8 mouse cellular contexts compared by ENCODE assay signal in the genomic region with DNA sequence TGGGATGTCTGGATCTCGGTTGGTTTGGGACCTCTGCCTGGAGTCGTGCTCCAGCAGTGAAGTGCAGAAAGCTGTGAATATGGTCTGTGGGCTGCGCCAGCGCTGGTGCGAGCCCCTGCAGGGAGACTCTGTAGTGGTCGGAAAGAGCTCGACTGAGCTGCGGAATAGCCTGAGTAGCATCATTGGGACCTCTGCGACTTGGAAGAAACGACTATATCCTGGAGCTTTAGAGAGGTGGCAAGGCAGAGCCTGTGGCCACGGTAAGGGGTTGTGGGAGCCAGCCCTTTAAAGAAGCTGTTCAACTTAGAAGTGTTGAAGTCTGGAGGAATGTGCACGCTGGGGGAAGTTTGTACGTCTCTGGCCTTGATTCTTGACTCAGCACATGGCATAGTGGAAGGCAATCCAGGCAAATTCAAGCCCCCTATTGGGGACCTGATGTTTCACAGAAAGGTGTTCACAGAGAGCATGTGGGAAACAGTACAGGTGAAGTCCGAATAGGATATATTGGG. TPM values are rescaled to one million over a fixed set of nuclear protein-coding genes. Genes with fewer than 3 reads are reported as not detected.
A peak's percentile ranks its signal among the peaks of the same experiment; 100 is the strongest.
DNase-seq lines count a peak whose midpoint lies in the region; ATAC-seq and TF ChIP-seq lines count a peak whose summit lies in the region.

No protein-coding gene starts in this region.

- no peaks in the 10 kb centered on the region for H3K9me3 ChIP-seq in heart, postnatal 0 days (replicated peaks; ENCODE audit: control insufficient read depth, low read length)
- no peaks in the 10 kb centered on the region for H3K9me3 ChIP-seq in hindbrain, embryonic 10.5 days
- H3K9me3 ChIP-seq in midbrain, embryonic 12.5 days: no peaks in the 10 kb centered on the region

- ATAC-seq in heart, postnatal 0 days (ENCODE audit: insufficient read depth, low read depth): no peak
- ATAC-seq in midbrain, embryonic 12.5 days (ENCODE audit: low FRiP score, low read depth): peak; percentile 10; the same call in 1 of the 2 replicates

- 4% methylated on average over 14 of the region's 14 CpGs for WGBS in heart, postnatal 0 days
- 3% methylated on average over 14 of the region's 14 CpGs for WGBS in hindbrain, embryonic 10.5 days
- WGBS in midbrain, embryonic 12.5 days: 3% methylated on average over 14 of the region's 14 CpGs

- H3K27ac ChIP-seq in heart, postnatal 0 days (ENCODE audit: low read depth): peak overlapping the region; percentile 93
- peak overlapping the region; percentile 95 for H3K27ac ChIP-seq in hindbrain, embryonic 10.5 days
- peak overlapping the region; percentile 93 for H3K27ac ChIP-seq in midbrain, embryonic 12.5 days (replicated peaks)

- DNase-seq in heart, postnatal 0 days (ENCODE audit: low spot score): peak; percentile 26
- DNase-seq in heart, postnatal 36 days: no peak
- peak; percentile 54 for DNase-seq in NIH3T3 (ENCODE audit: low read depth)
- DNase-seq in hindbrain, embryonic 10.5 days (ENCODE audit: low spot score): no peak
- no peak for DNase-seq in left cerebral cortex, adult 8-10 months (ENCODE audit: low spot score in 2 of 2)
- DNase-seq in frontal cortex, postnatal 25 days (ENCODE audit: low spot score in 2 of 2): no peak
- DNase-seq in left cerebral cortex, postnatal 10 days (ENCODE audit: extremely low spot score in 1 of 2, low spot score in 2 of 2): no peak

- TF ChIP-seq EP300 in heart, postnatal 0 days (IDR thresholded peaks at IDR 0.05; ENCODE audit: low read depth): no peak

- intact Hi-C loops in heart, postnatal 36 days (cut with DNase I): loop anchor here (2.0 kb wide), 2 partner anchors 21 to 33 kb away; partner anchors contain the start of genes Nacc1 and Trmt1
- intact Hi-C loops in left cerebral cortex, postnatal 10 days (cut with DNase I): no loop called here

- no peaks in the 10 kb centered on the region for H3K27me3 ChIP-seq in heart, postnatal 0 days (ENCODE audit: control insufficient read depth, insufficient read depth, low read length)
- H3K27me3 ChIP-seq in hindbrain, embryonic 10.5 days (ENCODE audit: insufficient read depth, poor library complexity, severe bottlenecking): no peaks in the 10 kb centered on the region
- no peaks in the 10 kb centered on the region for H3K27me3 ChIP-seq in midbrain, embryonic 12.5 days

- H3K9ac ChIP-seq in heart, postnatal 0 days (replicated peaks; ENCODE audit: low read depth, low read length): peak overlapping the region; percentile 63
- peak overlapping the region; percentile 70 for H3K9ac ChIP-seq in midbrain, embryonic 12.5 days (replicated peaks)

- H3K36me3 ChIP-seq in heart, postnatal 0 days (replicated peaks; ENCODE audit: control insufficient read depth, insufficient read depth, low read length): peaks cover 3% of the 10 kb centered on the region; the same call in 1 of the 2 replicates
- H3K36me3 ChIP-seq in hindbrain, embryonic 10.5 days: peaks cover 30% of the 10 kb centered on the region
- peaks cover 16% of the 10 kb centered on the region; the same call in 1 of the 2 replicates for H3K36me3 ChIP-seq in midbrain, embryonic 12.5 days

- H3K4me2 ChIP-seq in heart, postnatal 0 days (ENCODE audit: low read depth, low read length): peak overlapping the region; percentile 86
- peak overlapping the region; percentile 96 for H3K4me2 ChIP-seq in midbrain, embryonic 12.5 days (replicated peaks)

- TF ChIP-seq CTCF in heart, postnatal 0 days (IDR thresholded peaks at IDR 0.05; ENCODE audit: low read depth): no peak

- peak overlapping the region; percentile 76 for H3K4me3 ChIP-seq in heart, postnatal 0 days (ENCODE audit: low read depth, low read length)
- peak overlapping the region; percentile 97 for H3K4me3 ChIP-seq in hindbrain, embryonic 10.5 days
- peak overlapping the region; percentile 71 for H3K4me3 ChIP-seq in midbrain, embryonic 12.5 days

- peaks cover 10% of the 10 kb centered on the region for H3K4me1 ChIP-seq in heart, postnatal 0 days (ENCODE audit: control insufficient read depth, insufficient read depth)
- H3K4me1 ChIP-seq in hindbrain, embryonic 10.5 days (replicated peaks): peaks cover 46% of the 10 kb centered on the region
- peaks cover 37% of the 10 kb centered on the region for H3K4me1 ChIP-seq in midbrain, embryonic 12.5 days

RNA-seq across cellular contexts. Expression of gene Ier2, which starts 2.8 kb away (rescaled TPM):
- 17.0 and 23.2 TPM in 2 replicates for total RNA-seq in heart, postnatal 0 days (2014; rRNA removed; ENCODE audit: low replicate concordance)
- 33.3 and 38.3 TPM in 2 replicates for polyA plus RNA-seq in heart, postnatal 0 days (2015; fragmentation: Nextera tagmentation; extraction: Ambion mirVana)
- 10 to 100 TPM; 12.6 to 16.5 TPM for total RNA-seq in heart, postnatal 36 days (2021)
- polyA plus RNA-seq in hindbrain, embryonic 10.5 days (2016; fragmentation: Nextera tagmentation; extraction: Ambion mirVana): 89.9 and 94.7 TPM in 2 replicates
- 47.1 and 47.4 TPM in 2 replicates for polyA plus RNA-seq in midbrain, embryonic 12.5 days (2016; fragmentation: Nextera tagmentation; extraction: Ambion mirVana)
- total RNA-seq in left cerebral cortex, adult 8-10 months (2022): 10 to 100 TPM in 2 of 4 experiments, 1 to 10 TPM in 2; 5.9 to 15.8 (median 8.9) TPM
- 10 to 100 TPM; 10.9 to 12.3 TPM for total RNA-seq in left cerebral cortex, postnatal 10 days (2021)

RNA-seq across cellular contexts. Expression of gene Trmt1, which starts 20.7 kb away (rescaled TPM):
- total RNA-seq in heart, postnatal 0 days (2014; rRNA removed; ENCODE audit: low replicate concordance): 98.3 and 116 TPM in 2 replicates
- 28.4 and 29.5 TPM in 2 replicates for polyA plus RNA-seq in heart, postnatal 0 days (2015; fragmentation: Nextera tagmentation; extraction: Ambion mirVana)
- 10 to 100 TPM; 36.1 to 39.2 TPM for total RNA-seq in heart, postnatal 36 days (2021)
- 57.8 and 65.9 TPM in 2 replicates for polyA plus RNA-seq in hindbrain, embryonic 10.5 days (2016; fragmentation: Nextera tagmentation; extraction: Ambion mirVana)
- 53.6 and 58.8 TPM in 2 replicates for polyA plus RNA-seq in midbrain, embryonic 12.5 days (2016; fragmentation: Nextera tagmentation; extraction: Ambion mirVana)
- 100 to 1,000 TPM; 101 to 105 (median 103) TPM for total RNA-seq in left cerebral cortex, adult 8-10 months (2022)
- 100 to 1,000 TPM; 103 to 106 TPM for total RNA-seq in left cerebral cortex, postnatal 10 days (2021)

RNA-seq across cellular contexts. Expression of gene Nacc1, which starts 22.2 kb away (rescaled TPM):
- total RNA-seq in heart, postnatal 0 days (2014; rRNA removed; ENCODE audit: low replicate concordance): 68.0 and 83.6 TPM in 2 replicates
- 6.2 and 6.9 TPM in 2 replicates for polyA plus RNA-seq in heart, postnatal 0 days (2015; fragmentation: Nextera tagmentation; extraction: Ambion mirVana)
- total RNA-seq in heart, postnatal 36 days (2021): 10 to 100 TPM; 27.3 to 30.1 TPM
- polyA plus RNA-seq in hindbrain, embryonic 10.5 days (2016; fragmentation: Nextera tagmentation; extraction: Ambion mirVana): 25.2 and 28.9 TPM in 2 replicates
- 20.8 and 25.0 TPM in 2 replicates for polyA plus RNA-seq in midbrain, embryonic 12.5 days (2016; fragmentation: Nextera tagmentation; extraction: Ambion mirVana)
- total RNA-seq in left cerebral cortex, adult 8-10 months (2022): 10 to 100 TPM; 88.5 to 97.6 (median 93.9) TPM
- total RNA-seq in left cerebral cortex, postnatal 10 days (2021): 10 to 100 TPM; 77.0 to 77.9 TPM

RNA-seq across cellular contexts. Expression of gene Lyl1, which starts 35.8 kb away (rescaled TPM):
- total RNA-seq in heart, postnatal 0 days (2014; rRNA removed; ENCODE audit: low replicate concordance): 4.4 and 4.8 TPM in 2 replicates
- polyA plus RNA-seq in heart, postnatal 0 days (2015; fragmentation: Nextera tagmentation; extraction: Ambion mirVana): 8.7 and 9.8 TPM in 2 replicates
- 1 to 10 TPM; 5.4 to 5.7 TPM for total RNA-seq in heart, postnatal 36 days (2021)
- polyA plus RNA-seq in hindbrain, embryonic 10.5 days (2016; fragmentation: Nextera tagmentation; extraction: Ambion mirVana): 5.6 and 6.5 TPM in 2 replicates
- polyA plus RNA-seq in midbrain, embryonic 12.5 days (2016; fragmentation: Nextera tagmentation; extraction: Ambion mirVana): 3.5 and 5.6 TPM in 2 replicates
- 1 to 10 TPM; 2.2 to 4.5 (median 3.4) TPM for total RNA-seq in left cerebral cortex, adult 8-10 months (2022)
- 1 to 10 TPM; 4.3 to 4.5 TPM for total RNA-seq in left cerebral cortex, postnatal 10 days (2021)

RNA-seq across cellular contexts. Expression of gene G430095P16Rik, which starts 57.4 kb away (rescaled TPM):
- total RNA-seq in heart, postnatal 0 days (2014; rRNA removed; ENCODE audit: low replicate concordance): 1.0 TPM in 1 of 2 replicates, not detected in the other
- 3.0 and 3.1 TPM in 2 replicates for polyA plus RNA-seq in heart, postnatal 0 days (2015; fragmentation: Nextera tagmentation; extraction: Ambion mirVana)
- under 1 TPM in 1 of 2 experiments, not detected in 1; 0.44 TPM for total RNA-seq in heart, postnatal 36 days (2021)
- 0.54 and 1.9 TPM in 2 replicates for polyA plus RNA-seq in hindbrain, embryonic 10.5 days (2016; fragmentation: Nextera tagmentation; extraction: Ambion mirVana)
- polyA plus RNA-seq in midbrain, embryonic 12.5 days (2016; fragmentation: Nextera tagmentation; extraction: Ambion mirVana): 2.0 and 2.4 TPM in 2 replicates
- under 1 TPM in 1 of 4 experiments, not detected in 3; 0.55 TPM for total RNA-seq in left cerebral cortex, adult 8-10 months (2022)
- under 1 TPM in 1 of 2 experiments, not detected in 1; 0.51 TPM for total RNA-seq in left cerebral cortex, postnatal 10 days (2021)

Comparison
In these comparisons a context has a peak if more than half of its experiments do, and no peak if none do; other contexts are left out.
1. DNase-seq: peak in heart, postnatal 0 days (single experiment) and NIH3T3 (single experiment); none in heart, postnatal 36 days (0 of 2), hindbrain, embryonic 10.5 days (single experiment), left cerebral cortex, adult 8-10 months (0 of 2), frontal cortex, postnatal 25 days (0 of 2) and left cerebral cortex, postnatal 10 days (0 of 2).
2. Peak in every context shown above with its lines, with median percentiles within 50 percentile points of each other: H3K27ac ChIP-seq and H3K4me3 ChIP-seq.